Mouse (Mus musculus) MEL (cell line): ENCODE data around the gene G6pdx. TPM values are rescaled to one million over a fixed set of nuclear protein-coding genes. Genes with fewer than 3 reads are reported as not detected.

Experiments used
- DNase-seq: peaks from one replicate; pipeline ENCODE4 v3.0.0; 2011; ENCODE audit warnings: low read depth, low spot score
- H3K27ac ChIP-seq: 2 replicates; pipeline ENCODE4 v1.5.1; 2012; ENCODE audit warnings: low read depth, mild to moderate bottlenecking, control low read depth, low read length, moderate library complexity; ENCODE audit not compliant: control insufficient read depth
- H3K27me3 ChIP-seq, 2 experiments: fragments of 150-350 bp in 1 of 2; sonication (generic) in 1 of 2; 2 replicates each; pipeline ENCODE4 v1.6.1; 2012; ENCODE audit warnings: low read length in 2 of 2, mild to moderate bottlenecking in 2 of 2, improper control_type of control experiment in 1 of 2, moderate library complexity in 1 of 2; ENCODE audit not compliant: insufficient read depth in 2 of 2, control insufficient read depth in 1 of 2
- H3K36me3 ChIP-seq, 2 experiments: 2 replicates each; pipeline ENCODE4 v1.6.1; 2012 to 2014; ENCODE audit warnings: low read length in 2 of 2, improper control_type of control experiment in 1 of 2, inconsistent platforms in 1 of 2, mild to moderate bottlenecking in 1 of 2; ENCODE audit not compliant: insufficient read depth in 2 of 2, control insufficient read depth in 1 of 2
- H3K4me1 ChIP-seq, 2 experiments: fragments of 150-350 bp in 1 of 2; sonication (generic) in 1 of 2; 2 replicates each; pipeline ENCODE4 v1.6.1; 2012; ENCODE audit warnings: low read length in 2 of 2, improper control_type of control experiment in 1 of 2, mild to moderate bottlenecking in 1 of 2; ENCODE audit not compliant: insufficient read depth in 2 of 2, control insufficient read depth in 1 of 2
- H3K4me3 ChIP-seq, 2 experiments: fragments of 150-350 bp in 1 of 2; sonication (generic) in 1 of 2; 2 replicates each; pipeline ENCODE4 v1.5.1; 2012; ENCODE audit warnings: low read depth in 2 of 2, low read length in 2 of 2, mild to moderate bottlenecking in 2 of 2, moderate library complexity in 2 of 2, control low read depth in 1 of 2, improper control_type of control experiment in 1 of 2; ENCODE audit not compliant: control insufficient read depth in 1 of 2, insufficient read depth in 1 of 2
- H3K79me2 ChIP-seq: 2 replicates; pipeline ENCODE4 v1.6.1; 2012; ENCODE audit warnings: mild to moderate bottlenecking, low read length, moderate library complexity; ENCODE audit not compliant: control insufficient read depth, poor library complexity, insufficient read depth
- H3K9ac ChIP-seq: 2 replicates; pipeline ENCODE4 v1.6.1; 2012; ENCODE audit warnings: low read depth, mild to moderate bottlenecking, control low read depth, low read length, moderate library complexity; ENCODE audit not compliant: control insufficient read depth, poor library complexity, severe bottlenecking
- H3K9me3 ChIP-seq: fragments of 150-350 bp; sonication (generic); replicated peaks from 2 replicates; pipeline ENCODE4 v1.6.1; 2012; ENCODE audit warnings: mild to moderate bottlenecking, low read length, improper control_type of control experiment, moderate library complexity; ENCODE audit not compliant: insufficient read depth
- CTCF ChIP-seq, 3 experiments: IDR thresholded peaks in 2 of 3; conservative IDR thresholded peaks in 1 of 3; 2 replicates each; pipeline ENCODE4 v1.5.1; 2011 to 2012; ENCODE audit warnings: low read length in 3 of 3, low read depth in 2 of 3, mild to moderate bottlenecking in 2 of 3, improper control_type of control experiment in 1 of 3, inconsistent platforms in 1 of 3, mixed read lengths in 1 of 3, moderate library complexity in 1 of 3; ENCODE audit not compliant: control insufficient read depth in 1 of 3, insufficient read depth in 1 of 3, poor library complexity in 1 of 3, severe bottlenecking in 1 of 3
- ELF1 ChIP-seq: IDR thresholded peaks from 2 replicates; pipeline ENCODE4 v1.6.1; 2014; ENCODE audit warnings: low read depth, mild to moderate bottlenecking, inconsistent platforms, low read length, improper control_type of control experiment, moderate library complexity
- ETS1 ChIP-seq: IDR thresholded peaks from 2 replicates; pipeline ENCODE4 v1.6.1; 2012; ENCODE audit warnings: low read depth, mild to moderate bottlenecking, inconsistent platforms, low read length, improper control_type of control experiment, moderate library complexity
- GATA1 ChIP-seq: IDR thresholded peaks from 2 replicates; pipeline ENCODE4 v1.6.1; 2011; ENCODE audit warnings: low read depth, low read length, improper control_type of control experiment
- HCFC1 ChIP-seq: IDR thresholded peaks from 2 replicates; pipeline ENCODE4 v1.6.1; 2012; ENCODE audit warnings: low read depth, mild to moderate bottlenecking, inconsistent platforms, low read length, improper control_type of control experiment, moderate library complexity
- KAT2A ChIP-seq: conservative IDR thresholded peaks from 2 replicates; pipeline ENCODE4 v1.6.1; 2012; ENCODE audit warnings: low read depth, low read length, improper control_type of control experiment, inconsistent platforms
- MAFK ChIP-seq: IDR thresholded peaks from 2 replicates; pipeline ENCODE4 v1.6.1; 2011; ENCODE audit warnings: low read depth, mild to moderate bottlenecking, low read length, improper control_type of control experiment, borderline replicate concordance
- MAX ChIP-seq: IDR thresholded peaks from 2 replicates; pipeline ENCODE4 v1.6.1; 2011; ENCODE audit warnings: low read length, improper control_type of control experiment
- MAZ ChIP-seq: IDR thresholded peaks from 2 replicates; pipeline ENCODE4 v1.6.1; 2012; ENCODE audit warnings: low read depth, mild to moderate bottlenecking, inconsistent platforms, low read length, improper control_type of control experiment
- MXI1 ChIP-seq: IDR thresholded peaks from 2 replicates; pipeline ENCODE4 v1.6.1; 2011; ENCODE audit warnings: mild to moderate bottlenecking, low read depth, low read length, improper control_type of control experiment
- MYC ChIP-seq: IDR thresholded peaks from 2 replicates; pipeline ENCODE4 v1.6.1; 2011; ENCODE audit warnings: low read depth, mild to moderate bottlenecking, low read length, improper control_type of control experiment, moderate library complexity
- NELFE ChIP-seq: IDR thresholded peaks from 2 replicates; pipeline ENCODE4 v1.6.1; 2011; ENCODE audit warnings: low read depth, low read length, improper control_type of control experiment
- NRF1 ChIP-seq: IDR thresholded peaks from 2 replicates; pipeline ENCODE4 v1.6.1; 2014; ENCODE audit warnings: low read depth, mild to moderate bottlenecking, inconsistent platforms, low read length, improper control_type of control experiment, moderate library complexity; ENCODE audit not compliant: poor library complexity, insufficient read depth, severe bottlenecking
- POLR2A ChIP-seq, 2 experiments: IDR thresholded peaks; 2 replicates each; pipeline ENCODE4 v1.6.1; 2011 to 2012; ENCODE audit warnings: low read length in 2 of 2, mild to moderate bottlenecking in 2 of 2, control low read depth in 1 of 2, improper control_type of control experiment in 1 of 2, low read depth in 1 of 2, moderate library complexity in 1 of 2; ENCODE audit not compliant: control insufficient read depth in 1 of 2, insufficient read depth in 1 of 2, poor library complexity in 1 of 2
- SIN3A ChIP-seq: IDR thresholded peaks from 2 replicates; pipeline ENCODE4 v1.6.1; 2012; ENCODE audit warnings: low read length, improper control_type of control experiment, inconsistent platforms
- SMC3 ChIP-seq: IDR thresholded peaks from 2 replicates; pipeline ENCODE4 v1.6.1; 2011; ENCODE audit warnings: low read depth, low read length, improper control_type of control experiment
- TBP ChIP-seq: IDR thresholded peaks from 2 replicates; pipeline ENCODE4 v1.8.0; 2011; ENCODE audit warnings: low read depth, low read length, improper control_type of control experiment
- USF1 ChIP-seq: IDR thresholded peaks from 2 replicates; pipeline ENCODE4 v1.6.1; 2014; ENCODE audit warnings: low read depth, mild to moderate bottlenecking, inconsistent platforms, low read length, improper control_type of control experiment, moderate library complexity
- ZC3H11A ChIP-seq: IDR thresholded peaks from 2 replicates; pipeline ENCODE4 v1.6.1; 2012; ENCODE audit warnings: low read depth, mild to moderate bottlenecking, inconsistent platforms, low read length, improper control_type of control experiment
- ZMIZ1 ChIP-seq: IDR thresholded peaks from 2 replicates; pipeline ENCODE4 v1.6.1; 2012; ENCODE audit warnings: low read depth, mild to moderate bottlenecking, inconsistent platforms, low read length, improper control_type of control experiment, moderate library complexity
- ZNF384 ChIP-seq: IDR thresholded peaks from 2 replicates; pipeline ENCODE4 v1.6.1; 2012; ENCODE audit warnings: low read depth, mild to moderate bottlenecking, inconsistent platforms, low read length, improper control_type of control experiment
- polyA plus RNA-seq, 2 experiments: library from polyadenylated mRNA; stranded (reverse) in 1 of 2; unstranded in 1 of 2; fragments of >175 nt in 1 of 2; fragments of >200 nt in 1 of 2; gene quantifications; 2 replicates each; pipeline versions ENCODE4 v1.2.1 to v1.2.4; 2012; ENCODE audit warnings: low replicate concordance in 2 of 2, low read depth in 1 of 2; ENCODE audit not compliant: insufficient read length in 2 of 2, insufficient read depth in 1 of 2, missing spikeins in 1 of 2
- total RNA-seq: library from RNA; depleted of rRNA; stranded (reverse); fragments of 300-350 nt; gene quantifications from 2 replicates; pipeline ENCODE4 v1.2.3, GENCODE M21; 2012

Gene G6pdx
- total and polyA plus RNA-seq, 3 experiments, result 27.9 to 54.1 TPM; not detected in 1

DNA sequence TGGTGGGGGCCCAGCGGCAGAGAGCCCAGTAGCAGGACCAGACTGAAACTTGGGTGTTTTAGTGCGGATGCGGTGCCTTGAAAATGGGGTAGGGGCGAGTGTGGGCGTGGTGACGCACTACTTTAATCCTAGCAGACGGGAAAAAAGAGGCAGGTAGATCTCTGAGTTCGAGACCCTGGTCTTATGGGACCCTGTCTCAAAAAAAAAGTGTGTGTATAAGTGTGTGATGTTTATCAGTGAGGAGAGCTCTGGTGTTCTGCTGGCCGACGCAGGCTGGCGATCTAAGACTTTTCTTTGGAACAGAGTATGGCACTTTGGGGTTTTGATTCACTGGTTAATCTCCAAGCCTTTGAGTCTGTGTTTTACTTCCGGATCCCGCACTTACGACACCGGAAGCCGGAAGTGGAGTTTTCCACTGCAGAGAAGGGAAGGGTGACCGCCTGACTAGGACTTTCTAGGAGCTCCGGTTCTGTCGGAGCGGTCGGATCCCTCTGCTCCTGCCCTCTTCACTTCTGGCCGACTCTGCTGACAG lies 362 bp upstream of the G6pdx start:
- Histone ChIP-seq H3K4me1 (peaks cover 3 to 24% of the 10 kb centered on the region in 2 experiments; a peak in 3 of 4 replicates), H3K27ac (peak overlapping the region; percentile 93), H3K79me2 (peaks cover 9% of the 10 kb centered on the region), H3K9ac (peak overlapping the region; percentile 95), H3K36me3 (peaks cover 0 to 29% of the 10 kb centered on the region in 2 experiments; a peak in 3 of 4 replicates), H3K27me3 (no peaks in the 10 kb centered on the region), H3K4me3 (peak overlapping the region; percentile 90 to 93), H3K9me3 (no peaks in the 10 kb centered on the region)
- peak; percentile 90 for DNase-seq
- TF ChIP-seq ETS1 (no peak), POLR2A (IDR thresholded peaks at IDR 0.05; ENCODE audit: control insufficient read depth in 1 of 2, insufficient read depth in 1 of 2, low read depth in 1 of 2, low read length in 2 of 2, poor library complexity in 1 of 2) (peak in 1 of 2 experiments; percentile 65; a peak in 1 of 4 replicates), USF1 (no peak), MXI1 (peak; percentile 73), HCFC1 (peak; percentile 89), MAFK (no peak), NRF1 (no peak), KAT2A (peak; percentile 61; the same call in 1 of the 2 replicates), ZC3H11A (no peak), TBP (peak; percentile 50; the same call in 1 of the 2 replicates), MYC (0 out of 2 replicates have a peak, but pooled peaks have one; percentile 42), MAZ (peak; percentile 30; the same call in 1 of the 2 replicates), NELFE (peak; percentile 68), MAX (0 out of 2 replicates have a peak, but pooled peaks have one; percentile 18), SIN3A (peak; percentile 97), GATA1 (no peak), ELF1 (peak; percentile 95)

DNA sequence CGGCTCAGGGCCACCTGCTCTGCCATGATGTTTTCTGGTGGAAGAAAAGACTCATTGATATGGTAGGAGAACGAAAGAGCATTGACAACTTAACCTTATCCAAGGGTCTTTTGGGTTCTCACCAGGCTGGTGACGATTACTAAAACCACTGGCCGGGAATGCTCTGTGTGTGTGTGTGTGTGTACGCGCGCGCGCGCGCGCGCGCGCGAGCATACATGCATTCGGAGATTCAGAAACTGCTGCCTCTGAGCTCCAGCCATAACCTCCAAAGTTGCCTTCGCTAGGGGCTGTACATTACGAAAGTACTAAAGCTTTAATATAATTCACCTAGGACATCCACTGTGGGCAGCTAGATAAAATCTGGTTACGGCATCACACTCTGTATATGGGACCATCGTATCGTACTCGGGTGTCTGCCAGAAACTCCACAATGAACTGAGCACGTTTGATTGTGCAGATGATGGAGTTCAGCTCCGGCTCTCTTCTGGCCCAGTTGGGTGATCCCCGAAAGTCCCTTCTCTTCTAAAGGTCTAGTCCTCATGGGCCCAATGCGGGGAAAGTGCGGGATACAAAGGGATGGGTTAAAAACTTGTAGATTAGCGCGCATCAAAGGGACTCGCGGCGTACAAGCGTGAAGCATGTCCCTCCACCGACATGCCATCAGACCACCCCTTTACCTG lies 708 bp downstream of the G6pdx start:
- no peak for DNase-seq
- H3K79me2 ChIP-seq, result peaks cover 9% of the 10 kb centered on the region
- H3K4me1 ChIP-seq, result peaks cover 3 to 31% of the 10 kb centered on the region in 2 experiments; a peak in 3 of 4 replicates
- H3K27me3 ChIP-seq, result no peaks in the 10 kb centered on the region
- TF ChIP-seq POLR2A (IDR thresholded peaks at IDR 0.05; ENCODE audit: control insufficient read depth in 1 of 2, insufficient read depth in 1 of 2, low read depth in 1 of 2, low read length in 2 of 2, poor library complexity in 1 of 2), result peak in 1 of 2 experiments; percentile 55; a peak in 1 of 4 replicates
- TF ChIP-seq CTCF (IDR thresholded peaks at IDR 0.05 in 2 of 3, conservative IDR thresholded peaks at IDR 0.05 in 1 of 3; ENCODE audit: control insufficient read depth in 1 of 3, insufficient read depth in 1 of 3, low read depth in 2 of 3, low read length in 3 of 3, poor library complexity in 1 of 3, severe bottlenecking in 1 of 3), result no peak
- no peak for TF ChIP-seq SMC3
- TF ChIP-seq USF1, result no peak
- TF ChIP-seq NELFE, result no peak
- TF ChIP-seq ETS1, result no peak
- no peak for TF ChIP-seq MAFK
- TF ChIP-seq NRF1, result peak; percentile 44; the same call in 1 of the 2 replicates
- no peak for TF ChIP-seq MXI1
- no peak for TF ChIP-seq ZNF384
- no peak for TF ChIP-seq ZMIZ1
- peak overlapping the region; percentile 64 for H3K27ac ChIP-seq
- no peaks in the 10 kb centered on the region for H3K9me3 ChIP-seq
- peak overlapping the region; percentile 90 to 93 for H3K4me3 ChIP-seq
- H3K9ac ChIP-seq, result peak overlapping the region; percentile 74
- H3K36me3 ChIP-seq, result peaks cover 0 to 33% of the 10 kb centered on the region in 2 experiments; a peak in 3 of 4 replicates
